Mouse (Mus musculus): ENCODE results near the gene Clec16a. TPM values are rescaled to one million over a fixed set of nuclear protein-coding genes. Genes with fewer than 3 reads are reported as not detected.

The Clec16a gene
- polyA plus RNA-seq, 1 experiment from 2014 or later: 89.0 TPM

DNA sequence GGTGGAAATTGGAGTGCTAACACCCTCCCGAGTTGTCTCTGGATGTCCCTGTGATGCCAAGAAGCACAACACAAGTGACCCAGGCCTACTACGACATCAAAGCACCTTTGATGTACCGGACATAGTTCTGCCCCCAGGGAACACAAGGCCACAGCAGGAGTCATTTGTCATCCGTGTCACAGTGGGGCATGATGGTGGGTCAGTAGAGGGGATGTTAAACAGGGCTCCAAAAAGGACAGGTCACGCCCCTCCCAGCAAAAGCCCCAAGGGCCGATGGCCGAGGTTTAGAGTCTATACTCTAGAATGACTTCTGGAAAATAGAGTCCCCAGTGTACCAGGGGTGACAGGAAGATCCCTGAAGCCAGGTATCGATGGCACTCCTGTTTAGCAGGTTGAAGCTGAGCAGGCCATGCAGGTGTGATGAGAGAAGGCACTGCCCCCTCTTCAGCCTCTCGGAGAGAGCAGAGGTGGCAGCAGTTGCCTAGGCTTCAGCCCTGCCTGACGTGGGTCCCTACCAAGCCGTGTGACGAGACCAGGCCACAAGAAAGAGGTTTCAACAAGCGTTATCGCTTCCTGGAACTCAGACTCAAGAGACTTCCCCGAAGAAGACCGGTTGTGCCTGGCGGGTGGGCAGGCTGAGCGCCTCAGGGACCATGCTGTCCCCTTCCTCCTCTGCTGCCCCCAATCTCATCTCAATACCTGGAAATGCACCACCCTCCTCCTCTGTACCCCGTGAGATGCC lies 226.8 kb downstream of the Clec16a start:
- H3K27ac ChIP-seq: no peak overlapping the region
- no peak overlapping the region for H3K9ac ChIP-seq
- WGBS: 73% methylated on average over 19 of the region's 19 CpGs
- no peak overlapping the region for H3K4me3 ChIP-seq
- H3K36me3 ChIP-seq (replicated peaks): no peaks in the 10 kb centered on the region
- no peaks in the 10 kb centered on the region for H3K9me3 ChIP-seq
- no peaks in the 10 kb centered on the region for H3K4me1 ChIP-seq
- no peak for ATAC-seq (replicated peaks)
- no peaks in the 10 kb centered on the region for H3K27me3 ChIP-seq (replicated peaks)
- H3K4me2 ChIP-seq: no peak overlapping the region

DNA sequence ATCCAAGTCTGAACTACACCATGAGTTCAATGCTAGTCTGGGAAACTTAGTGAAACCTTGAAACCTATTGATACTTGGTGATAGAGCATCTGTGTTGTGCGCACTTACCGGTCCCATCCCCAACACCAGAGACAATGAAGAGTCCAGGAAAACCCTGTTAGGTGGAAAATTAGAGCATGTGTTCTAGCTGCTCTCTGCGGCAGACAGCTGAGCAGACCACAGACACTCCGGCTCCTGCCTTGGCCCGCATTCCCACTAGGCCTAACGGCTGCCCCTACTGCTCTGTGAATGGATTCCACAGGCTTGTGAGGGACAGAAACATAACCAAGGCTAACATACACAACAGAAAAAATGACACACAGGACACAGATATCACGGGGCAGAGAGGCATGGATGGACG lies 228.4 kb downstream of the Clec16a start:
- WGBS: 90% methylated on average over 8 of the region's 8 CpGs
- no peak overlapping the region for H3K27ac ChIP-seq

DNA sequence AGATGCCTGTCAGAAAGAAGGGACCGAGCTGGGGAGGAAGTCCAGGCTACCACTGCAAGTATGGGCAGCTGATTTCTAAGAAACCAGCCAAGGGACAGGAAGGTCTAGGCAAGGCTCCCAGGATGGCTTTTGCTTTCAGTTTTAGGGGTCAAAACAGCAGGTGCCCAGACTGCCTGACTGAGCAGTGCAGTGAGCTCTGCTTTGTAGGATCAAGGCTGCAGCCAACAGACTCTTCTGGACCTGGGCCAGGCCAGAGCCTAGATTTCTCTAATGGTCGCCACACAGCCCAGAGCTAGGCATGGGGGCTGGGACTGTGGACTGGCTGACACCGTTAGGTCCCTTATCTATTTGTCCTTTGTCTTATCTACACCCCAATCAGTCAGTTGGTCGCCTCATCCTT lies 229.6 kb downstream of the Clec16a start:
- ATAC-seq (replicated peaks): no peak
- Histone ChIP-seq H3K27ac (no peak overlapping the region), H3K36me3 (replicated peaks) (no peaks in the 10 kb centered on the region), H3K9me3 (no peaks in the 10 kb centered on the region), H3K4me2 (no peak overlapping the region), H3K4me3 (no peak overlapping the region), H3K9ac (no peak overlapping the region), H3K27me3 (replicated peaks) (no peaks in the 10 kb centered on the region), H3K4me1 (no peaks in the 10 kb centered on the region)
- WGBS: 78% methylated on average over 4 of the region's 4 CpGs

More for the DNA sequence above, 228.4 kb downstream of the Clec16a start:
- H3K27me3 ChIP-seq (replicated peaks): no peaks in the 10 kb centered on the region
- H3K36me3 ChIP-seq (replicated peaks): no peaks in the 10 kb centered on the region
- H3K9ac ChIP-seq: no peak overlapping the region
- no peak for ATAC-seq (replicated peaks)
- no peak overlapping the region for H3K4me3 ChIP-seq
- H3K4me2 ChIP-seq: no peak overlapping the region
- no peaks in the 10 kb centered on the region for H3K9me3 ChIP-seq
- H3K4me1 ChIP-seq: no peaks in the 10 kb centered on the region

DNA sequence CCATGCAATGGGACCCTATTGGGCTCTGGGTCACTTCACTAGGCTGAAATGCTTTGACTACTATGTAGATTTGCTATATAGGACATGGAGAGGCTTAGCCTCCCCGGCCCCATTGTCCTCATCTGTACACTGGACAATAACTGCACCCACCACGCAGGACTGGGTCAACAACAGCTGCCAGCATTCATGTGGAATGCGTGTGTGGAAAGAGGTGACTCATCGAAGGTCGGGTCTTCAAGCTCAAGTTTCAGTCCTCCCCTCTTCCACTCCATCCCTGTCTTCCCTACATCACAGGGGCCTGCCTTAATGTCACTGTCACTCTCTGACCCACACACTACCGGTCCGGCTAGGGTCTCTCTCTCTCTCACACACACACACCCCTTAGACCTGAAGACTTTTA lies 231.2 kb downstream of the Clec16a start:
- H3K4me3 ChIP-seq: no peak overlapping the region

DNA sequence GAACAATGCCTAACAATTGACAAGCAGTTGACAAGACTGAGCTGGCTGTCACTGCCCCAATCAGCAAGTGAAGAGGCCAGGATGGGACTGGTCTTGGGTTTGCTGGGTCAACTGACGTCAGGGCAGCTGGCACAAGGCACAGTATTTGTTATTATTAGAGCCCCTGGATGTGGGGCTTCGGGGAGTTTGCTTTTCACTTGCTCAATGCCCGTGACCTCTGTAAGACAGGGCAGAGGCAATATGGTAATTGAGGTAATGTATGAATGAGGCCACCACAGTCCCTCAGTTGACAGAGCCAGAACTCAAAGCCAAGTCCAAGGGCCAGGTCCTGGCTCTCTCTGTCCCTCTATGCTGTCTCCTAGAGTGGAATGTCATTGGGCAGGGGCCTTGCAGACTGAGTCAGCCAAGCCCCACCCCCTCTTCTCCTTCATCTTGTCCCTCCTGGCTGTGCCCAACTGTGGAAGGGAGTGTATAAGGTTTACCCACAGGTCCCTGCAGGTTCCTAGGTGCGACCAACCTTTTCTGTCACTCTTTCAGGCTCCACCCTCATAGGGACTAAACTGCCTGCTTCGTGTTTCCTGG lies 232.5 kb downstream of the Clec16a start:
- Histone ChIP-seq H3K4me2 (no peak overlapping the region), H3K27ac (no peak overlapping the region), H3K4me1 (0 out of 2 replicates have a peak, but pooled peaks cover 5% of the 10 kb centered on the region), H3K4me3 (no peak overlapping the region), H3K27me3 (replicated peaks) (no peaks in the 10 kb centered on the region), H3K9me3 (no peaks in the 10 kb centered on the region), H3K9ac (no peak overlapping the region), H3K36me3 (replicated peaks) (no peaks in the 10 kb centered on the region)
- ATAC-seq (replicated peaks): no peak
- WGBS: 68% methylated on average over 5 of the region's 5 CpGs

More for the DNA sequence above, 231.2 kb downstream of the Clec16a start:
- H3K27me3 ChIP-seq (replicated peaks): no peaks in the 10 kb centered on the region
- H3K27ac ChIP-seq: no peak overlapping the region
- WGBS: 65% methylated on average over 7 of the region's 7 CpGs
- ATAC-seq (replicated peaks): no peak
- H3K9ac ChIP-seq: no peak overlapping the region
- no peaks in the 10 kb centered on the region for H3K4me1 ChIP-seq
- H3K36me3 ChIP-seq (replicated peaks): no peaks in the 10 kb centered on the region
- H3K9me3 ChIP-seq: no peaks in the 10 kb centered on the region
- no peak overlapping the region for H3K4me2 ChIP-seq

DNA sequence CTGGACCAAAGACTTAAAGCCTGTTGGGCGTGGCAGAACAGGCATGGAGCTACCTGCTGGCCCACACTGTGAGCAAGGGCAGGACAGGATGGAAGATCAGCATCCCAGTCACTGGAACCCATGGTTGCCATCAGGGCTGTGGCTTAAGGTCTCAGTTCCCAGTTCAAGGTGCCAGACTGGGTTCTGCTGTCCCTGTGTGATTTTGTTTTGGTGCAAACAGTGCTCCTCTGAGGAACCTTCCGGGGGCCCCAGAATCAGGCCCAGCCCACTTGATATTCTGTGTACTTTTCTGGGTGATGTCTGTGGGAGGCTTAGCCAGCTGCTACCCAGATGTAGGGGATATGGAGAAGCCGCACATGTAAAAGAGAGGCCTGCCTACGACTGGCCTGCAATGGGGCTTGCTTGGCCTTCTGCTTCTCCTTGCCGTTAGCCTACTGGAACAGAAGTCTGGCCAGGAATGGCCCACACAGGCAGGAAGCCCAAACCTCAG lies 235.5 kb downstream of the Clec16a start:
- 90% methylated on average over 5 of the region's 5 CpGs for WGBS
- no peak overlapping the region for H3K4me2 ChIP-seq
- peaks cover 8% of the 10 kb centered on the region; the same call in 1 of the 2 replicates for H3K27me3 ChIP-seq (replicated peaks)
- H3K27ac ChIP-seq: no peak overlapping the region
- H3K36me3 ChIP-seq (replicated peaks): no peaks in the 10 kb centered on the region
- peaks cover 26% of the 10 kb centered on the region for H3K4me1 ChIP-seq
- no peak for ATAC-seq (replicated peaks)
- H3K9ac ChIP-seq: no peak overlapping the region
- no peak overlapping the region for H3K4me3 ChIP-seq
- H3K9me3 ChIP-seq: no peaks in the 10 kb centered on the region

DNA sequence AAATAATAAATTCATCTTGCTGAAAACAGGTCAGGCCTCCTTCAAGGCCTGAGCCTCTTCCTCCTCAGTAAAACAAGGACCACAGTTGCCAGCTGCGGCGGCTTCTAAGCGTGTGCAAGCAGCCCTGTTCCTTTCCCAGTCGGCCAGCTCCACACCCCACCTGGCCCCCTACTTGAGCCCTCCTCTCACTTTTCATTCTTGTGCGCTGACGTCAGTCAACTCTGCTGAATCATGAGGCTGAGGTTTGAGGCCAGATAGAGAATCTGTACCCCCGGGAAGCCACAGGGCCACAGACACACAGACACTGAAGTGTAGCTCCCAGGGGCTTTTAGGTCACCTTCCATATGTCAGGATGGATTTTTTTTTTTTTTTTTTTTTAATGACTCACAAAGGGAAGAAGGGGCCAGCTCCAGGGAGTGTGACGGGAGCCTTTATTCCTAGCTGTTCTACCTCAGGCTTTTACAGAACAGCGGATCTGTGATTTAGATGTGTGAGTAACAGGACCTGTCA lies 236.8 kb downstream of the Clec16a start:
- H3K27me3 ChIP-seq (replicated peaks): peaks cover 8% of the 10 kb centered on the region; the same call in 1 of the 2 replicates
- H3K9me3 ChIP-seq: no peaks in the 10 kb centered on the region
- 45% methylated on average over 9 of the region's 9 CpGs for WGBS
- H3K4me1 ChIP-seq: peaks cover 35% of the 10 kb centered on the region
- no peak overlapping the region for H3K4me3 ChIP-seq
- H3K27ac ChIP-seq: no peak overlapping the region
- H3K9ac ChIP-seq: no peak overlapping the region
- H3K4me2 ChIP-seq: no peak overlapping the region
- ATAC-seq (replicated peaks): no peak
- no peaks in the 10 kb centered on the region for H3K36me3 ChIP-seq (replicated peaks)

DNA sequence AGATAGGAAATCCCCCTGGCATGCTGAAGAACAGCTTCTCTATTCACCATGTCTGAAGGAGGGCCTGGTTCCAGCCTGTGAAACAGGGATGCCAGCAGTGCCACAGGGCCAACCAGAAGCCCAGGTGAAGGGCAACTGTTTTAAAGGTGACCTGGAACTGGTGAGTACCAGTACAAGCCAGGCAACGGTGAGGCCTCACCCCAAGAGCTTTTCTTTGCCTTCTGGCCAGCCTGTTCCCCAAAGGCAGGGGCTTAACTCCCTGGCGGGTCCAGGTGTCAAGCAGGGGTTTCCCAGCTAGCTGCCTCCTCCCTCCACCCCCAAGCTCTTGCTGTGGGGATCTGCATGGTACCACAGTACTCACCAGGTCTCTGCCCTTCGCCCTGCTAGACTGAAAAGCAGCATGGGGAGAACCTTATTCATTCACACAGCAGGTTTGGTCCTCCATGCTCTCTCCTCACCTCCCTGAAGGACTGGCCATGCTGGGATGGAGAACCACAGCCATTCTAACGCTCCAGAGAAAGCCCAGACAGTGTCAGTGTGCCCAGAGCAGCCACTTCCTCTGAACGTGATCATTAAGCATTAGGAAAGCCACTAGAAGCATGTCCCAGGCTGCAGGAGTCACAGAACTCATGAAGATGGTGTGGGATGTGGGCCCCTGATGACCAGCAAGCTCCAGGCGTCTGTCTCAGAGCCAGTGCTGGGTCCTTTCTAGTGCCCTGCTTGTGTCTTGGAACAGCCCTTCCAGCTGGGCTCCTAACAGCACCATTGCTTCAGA lies 237.4 kb downstream of the Clec16a start:
- Histone ChIP-seq H3K27ac (no peak overlapping the region), H3K9me3 (no peaks in the 10 kb centered on the region), H3K27me3 (replicated peaks) (peaks cover 8% of the 10 kb centered on the region; the same call in 1 of the 2 replicates), H3K4me2 (peak overlapping the region; percentile 91; the same call in 1 of the 2 replicates), H3K36me3 (replicated peaks) (no peaks in the 10 kb centered on the region), H3K9ac (no peak overlapping the region; the same call in 1 of the 2 replicates), H3K4me3 (no peak overlapping the region), H3K4me1 (peaks cover 35% of the 10 kb centered on the region)
- no peak for ATAC-seq (replicated peaks)
- 42% methylated on average over 6 of the region's 6 CpGs for WGBS

DNA sequence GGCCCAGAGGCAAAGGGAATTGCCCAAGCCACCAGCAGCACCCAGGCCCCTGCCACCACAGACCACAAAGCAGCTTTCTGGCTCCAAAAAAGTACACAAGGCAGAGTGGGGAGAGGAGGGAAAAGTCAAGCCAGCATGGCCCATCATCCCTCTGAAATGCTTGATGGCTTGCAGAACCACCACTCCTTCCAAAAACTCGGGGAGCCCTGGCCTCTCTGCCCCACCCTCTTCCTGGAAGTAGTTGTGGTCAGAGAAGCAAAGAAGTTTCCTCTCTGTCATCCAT lies 238.0 kb downstream of the Clec16a start:
- Histone ChIP-seq H3K4me3 (no peak overlapping the region), H3K9ac (no peak overlapping the region), H3K27ac (no peak overlapping the region), H3K4me1 (peaks cover 35% of the 10 kb centered on the region), H3K27me3 (replicated peaks) (peaks cover 8% of the 10 kb centered on the region; the same call in 1 of the 2 replicates), H3K36me3 (replicated peaks) (no peaks in the 10 kb centered on the region), H3K9me3 (no peaks in the 10 kb centered on the region), H3K4me2 (peak overlapping the region; percentile 91; the same call in 1 of the 2 replicates)
- 59% methylated on average over 1 of the region's 1 CpGs for WGBS
- no peak for ATAC-seq (replicated peaks)

DNA sequence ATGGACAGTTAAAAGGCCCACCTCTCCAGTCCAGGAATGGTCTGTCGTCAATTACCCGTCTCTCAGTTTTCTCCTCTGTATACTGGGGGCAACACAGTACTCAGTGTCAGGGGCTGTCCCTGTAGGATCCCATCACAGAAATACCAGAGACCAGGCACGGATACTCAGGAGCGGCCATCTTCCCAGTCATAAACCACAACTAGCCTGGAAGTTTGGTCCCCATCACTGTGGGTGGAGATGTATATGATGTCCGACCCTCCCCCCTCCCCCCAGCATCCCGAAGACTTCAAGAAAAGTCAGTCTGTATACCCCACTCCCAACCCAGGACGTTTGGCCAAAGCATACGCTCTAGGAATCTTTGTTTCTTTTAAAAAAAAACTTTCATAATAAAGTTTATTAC lies 238.3 kb downstream of the Clec16a start:
- no peak overlapping the region for H3K27ac ChIP-seq
- peaks cover 8% of the 10 kb centered on the region; the same call in 1 of the 2 replicates for H3K27me3 ChIP-seq (replicated peaks)
- no peak for ATAC-seq (replicated peaks)
- H3K4me1 ChIP-seq: peaks cover 35% of the 10 kb centered on the region
- no peaks in the 10 kb centered on the region for H3K36me3 ChIP-seq (replicated peaks)
- H3K4me3 ChIP-seq: no peak overlapping the region
- H3K9me3 ChIP-seq: no peaks in the 10 kb centered on the region
- 70% methylated on average over 8 of the region's 8 CpGs for WGBS
- H3K9ac ChIP-seq: no peak overlapping the region
- peak overlapping the region; percentile 91 for H3K4me2 ChIP-seq

DNA sequence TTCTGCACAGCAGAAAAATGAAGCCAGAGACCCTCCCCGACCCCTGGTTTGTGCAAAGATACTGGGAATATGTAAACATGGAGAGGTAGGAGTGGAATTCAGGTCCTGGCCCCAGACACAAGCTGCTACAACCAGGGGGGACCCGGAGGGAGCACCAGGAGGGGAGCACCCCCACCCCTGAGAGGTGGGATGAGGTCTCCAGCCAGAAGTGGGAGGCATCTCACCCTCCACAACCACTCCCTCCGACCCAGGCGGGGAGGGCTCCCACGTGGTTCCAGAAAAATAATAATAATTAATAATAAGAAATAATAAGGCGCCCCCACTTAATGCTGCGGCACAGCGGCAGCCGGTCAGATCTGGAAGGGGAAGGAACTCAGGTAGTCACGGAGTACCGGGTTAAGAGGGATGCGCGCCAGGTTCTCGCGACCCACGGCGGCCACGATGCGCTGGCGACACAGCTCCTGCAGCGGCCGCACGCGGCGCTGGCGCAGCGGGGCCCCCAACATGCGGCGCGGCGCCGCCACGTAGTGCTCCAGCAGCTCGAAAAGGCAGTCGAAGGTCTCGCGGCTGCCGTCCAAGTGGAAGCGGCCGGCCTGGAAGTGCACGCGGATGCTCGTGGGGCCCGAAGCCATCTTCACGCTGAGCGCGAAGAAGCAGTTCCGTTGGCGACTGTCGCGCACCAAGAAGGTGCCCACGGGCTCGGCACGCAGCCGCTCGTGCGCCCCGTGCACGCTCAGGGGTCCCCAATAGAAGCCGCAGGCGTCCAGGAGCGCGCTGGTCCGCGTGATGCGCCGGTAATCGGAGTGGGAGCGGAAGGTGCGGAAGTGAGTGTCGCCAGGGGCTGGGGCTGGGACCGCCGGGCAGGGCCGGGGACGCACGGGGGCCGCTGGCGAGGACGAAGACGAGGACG lies 239.0 kb downstream of the Clec16a start:
- Histone ChIP-seq H3K4me2 (peak overlapping the region; percentile 91), H3K9me3 (no peaks in the 10 kb centered on the region), H3K36me3 (replicated peaks) (no peaks in the 10 kb centered on the region), H3K27me3 (replicated peaks) (peaks cover 8% of the 10 kb centered on the region; the same call in 1 of the 2 replicates), H3K4me3 (peak overlapping the region; percentile 53), H3K27ac (peak overlapping the region; percentile 83), H3K9ac (peak overlapping the region; percentile 55), H3K4me1 (peaks cover 35% of the 10 kb centered on the region)
- peak; percentile 15 for ATAC-seq (replicated peaks)
- 3% methylated on average over 81 of the region's 81 CpGs for WGBS
